Mouse (Mus musculus): Measurements from ENCODE around the gene Lrp10.

DNA sequence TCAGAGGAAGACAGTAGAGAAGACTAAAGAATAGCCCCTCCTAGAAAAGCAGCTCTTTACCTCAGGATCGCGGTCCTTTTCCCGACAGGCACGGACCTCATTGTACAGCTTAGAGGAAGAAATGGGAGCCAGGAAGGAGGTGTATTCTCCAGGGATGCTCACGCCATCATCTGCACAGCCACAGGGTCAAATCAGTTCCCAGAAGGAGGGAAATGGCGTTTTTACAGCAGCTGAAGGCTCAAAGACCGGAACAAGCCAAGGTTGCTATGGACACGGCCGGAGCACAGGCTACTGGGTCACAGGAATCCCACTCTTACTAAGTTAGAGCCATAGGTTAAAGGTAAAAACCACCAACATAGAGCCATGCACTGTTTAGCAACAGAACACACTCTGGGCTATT, 45.8 kb downstream of the Lrp10 start:
- TF ChIP-seq CTCF (IDR thresholded peaks at IDR 0.05; ENCODE audit: borderline replicate concordance, extremely low read depth, insufficient read depth, insufficient read length) = no peak
- no peak for TF ChIP-seq POLR2A (IDR thresholded peaks at IDR 0.05; ENCODE audit: borderline replicate concordance, extremely low read depth, insufficient read depth, insufficient read length, poor library complexity, severe bottlenecking)
